Mouse (Mus musculus): ENCODE measurements around the gene Ddias. TPM values are rescaled to one million over a fixed set of nuclear protein-coding genes. Genes with fewer than 3 reads are reported as not detected.

Ddias gene
- polyA plus RNA-seq, 1 experiment from 2014 or later, result 18.2 TPM

- H3K9me3 ChIP-seq (ENCODE audit: control insufficient read depth, low read length), result no peaks in the 10 kb centered on the region
- no peak overlapping the region for H3K27ac ChIP-seq (ENCODE audit: low read depth, low read length)
- H3K4me2 ChIP-seq (replicated peaks; ENCODE audit: low read depth, low read length), result no peak overlapping the region
- WGBS, result 81% methylated on average over 3 of the region's 3 CpGs
- H3K9ac ChIP-seq (ENCODE audit: low read depth, low read length), result no peak overlapping the region
- H3K27me3 ChIP-seq (ENCODE audit: control insufficient read depth, insufficient read depth, low read length), result no peaks in the 10 kb centered on the region
- H3K4me1 ChIP-seq (replicated peaks; ENCODE audit: control insufficient read depth, insufficient read depth, low read length), result no peaks in the 10 kb centered on the region
- no peak for DNase-seq (ENCODE audit: low spot score)
- no peak for ATAC-seq (ENCODE audit: low FRiP score)
- H3K36me3 ChIP-seq (ENCODE audit: control insufficient read depth, insufficient read depth, low read length), result no peaks in the 10 kb centered on the region
- no peak overlapping the region for H3K4me3 ChIP-seq (ENCODE audit: low read depth, low read length)
Measured at GRCm38 (mm10) chr7:92836447-92836846, 37.6 kb downstream of the Ddias start.

DNA sequence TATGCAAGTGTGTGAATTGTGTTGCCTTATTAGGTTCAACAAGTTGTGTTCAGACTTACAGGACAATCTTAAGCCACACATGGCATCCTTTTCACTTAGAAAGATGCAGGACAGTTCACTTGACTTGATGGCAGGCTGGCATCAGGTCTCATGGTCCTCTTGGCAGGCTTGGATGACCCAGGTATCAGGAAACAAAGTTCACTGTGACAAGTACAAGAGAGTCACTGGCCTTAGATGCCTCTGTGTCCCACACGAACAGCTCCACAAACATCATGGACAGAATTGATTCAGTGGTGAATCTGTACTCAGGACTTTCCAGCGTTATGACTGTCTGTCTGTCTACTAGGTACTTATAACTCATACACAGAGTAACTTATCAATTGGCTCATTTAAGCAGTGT, 39.7 kb downstream of the Ddias start:
- Histone ChIP-seq H3K27ac (ENCODE audit: low read depth, low read length) (no peak overlapping the region), H3K36me3 (ENCODE audit: control insufficient read depth, insufficient read depth, low read length) (no peaks in the 10 kb centered on the region), H3K27me3 (ENCODE audit: control insufficient read depth, insufficient read depth, low read length) (no peaks in the 10 kb centered on the region), H3K4me3 (ENCODE audit: low read depth, low read length) (no peak overlapping the region), H3K9me3 (ENCODE audit: control insufficient read depth, low read length) (no peaks in the 10 kb centered on the region), H3K4me1 (replicated peaks; ENCODE audit: control insufficient read depth, insufficient read depth, low read length) (no peaks in the 10 kb centered on the region), H3K9ac (ENCODE audit: low read depth, low read length) (no peak overlapping the region), H3K4me2 (replicated peaks; ENCODE audit: low read depth, low read length) (no peak overlapping the region)
- WGBS, result 86% methylated on average over 2 of the region's 2 CpGs
- no peak for ATAC-seq (ENCODE audit: low FRiP score)
- no peak for DNase-seq (ENCODE audit: low spot score)

GRCm38 (mm10) chr7:92832395-92832794, 41.7 kb downstream of the Ddias start:
- DNase-seq (ENCODE audit: low spot score), result no peak
- WGBS, result 90% methylated on average over 6 of the region's 6 CpGs
- Histone ChIP-seq H3K27ac (ENCODE audit: low read depth, low read length) (no peak overlapping the region), H3K4me2 (replicated peaks; ENCODE audit: low read depth, low read length) (no peak overlapping the region), H3K9ac (ENCODE audit: low read depth, low read length) (no peak overlapping the region), H3K9me3 (ENCODE audit: control insufficient read depth, low read length) (no peaks in the 10 kb centered on the region), H3K4me1 (replicated peaks; ENCODE audit: control insufficient read depth, insufficient read depth, low read length) (no peaks in the 10 kb centered on the region), H3K27me3 (ENCODE audit: control insufficient read depth, insufficient read depth, low read length) (no peaks in the 10 kb centered on the region), H3K36me3 (ENCODE audit: control insufficient read depth, insufficient read depth, low read length) (no peaks in the 10 kb centered on the region), H3K4me3 (ENCODE audit: low read depth, low read length) (no peak overlapping the region)
- no peak for ATAC-seq (ENCODE audit: low FRiP score)

DNA sequence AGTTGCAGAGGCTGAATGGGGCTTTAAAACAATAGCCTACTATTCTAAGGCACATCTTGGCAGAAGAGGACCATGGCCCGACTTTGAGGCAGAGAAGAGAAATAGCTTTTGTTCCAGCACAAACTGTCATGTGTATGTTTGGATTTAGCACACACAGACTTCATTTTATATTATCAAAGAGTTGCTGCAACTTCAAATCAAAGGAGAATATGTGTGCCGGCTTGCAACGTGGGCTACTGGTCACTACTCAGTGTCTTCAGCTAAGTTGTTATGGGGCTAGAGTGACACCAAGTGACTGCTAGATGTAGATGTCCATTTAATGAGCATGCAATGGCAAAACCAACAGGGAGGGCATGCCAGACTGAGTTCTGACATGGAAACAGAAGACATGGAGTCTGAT, 46.1 kb downstream of the Ddias start:
- no peaks in the 10 kb centered on the region for H3K9me3 ChIP-seq (ENCODE audit: control insufficient read depth, low read length)
- no peak for DNase-seq (ENCODE audit: low spot score)
- 61% methylated on average over 3 of the region's 3 CpGs for WGBS

DNA sequence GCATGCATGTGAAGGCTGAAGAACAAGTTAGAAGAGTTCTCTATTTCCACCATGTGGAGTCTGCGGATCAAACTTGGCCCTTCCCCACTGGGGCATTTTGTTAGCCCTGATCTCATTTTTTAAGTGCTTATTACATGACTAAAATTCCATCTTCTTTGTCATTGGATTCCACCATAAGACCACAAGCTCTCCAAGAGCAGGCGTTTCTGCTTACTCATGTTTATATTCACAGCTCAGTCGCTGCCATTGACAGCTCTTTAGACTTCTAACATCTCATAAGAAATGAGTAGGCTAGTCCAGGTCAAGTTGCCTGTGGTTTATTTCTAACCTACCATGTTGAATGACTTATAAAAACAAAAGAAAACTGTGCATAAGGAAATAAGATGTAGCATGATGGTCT, 47.8 kb downstream of the Ddias start:
- no peaks in the 10 kb centered on the region for H3K36me3 ChIP-seq (ENCODE audit: control insufficient read depth, insufficient read depth, low read length)
- H3K9me3 ChIP-seq (ENCODE audit: control insufficient read depth, low read length), result no peaks in the 10 kb centered on the region
- DNase-seq (ENCODE audit: low spot score) (no peak), ATAC-seq (ENCODE audit: low FRiP score) (no peak)
- H3K27me3 ChIP-seq (ENCODE audit: control insufficient read depth, insufficient read depth, low read length), result no peaks in the 10 kb centered on the region
- no peak overlapping the region for H3K4me2 ChIP-seq (replicated peaks; ENCODE audit: low read depth, low read length)
- H3K27ac ChIP-seq (ENCODE audit: low read depth, low read length), result no peak overlapping the region
- H3K9ac ChIP-seq (ENCODE audit: low read depth, low read length), result no peak overlapping the region
- no peaks in the 10 kb centered on the region for H3K4me1 ChIP-seq (replicated peaks; ENCODE audit: control insufficient read depth, insufficient read depth, low read length)
- 98% methylated on average over 3 of the region's 3 CpGs for WGBS
- no peak overlapping the region for H3K4me3 ChIP-seq (ENCODE audit: low read depth, low read length)

More for the DNA sequence above, 46.1 kb downstream of the Ddias start:
- Histone ChIP-seq H3K27me3 (ENCODE audit: control insufficient read depth, insufficient read depth, low read length) (no peaks in the 10 kb centered on the region), H3K27ac (ENCODE audit: low read depth, low read length) (no peak overlapping the region), H3K4me2 (replicated peaks; ENCODE audit: low read depth, low read length) (no peak overlapping the region), H3K36me3 (ENCODE audit: control insufficient read depth, insufficient read depth, low read length) (no peaks in the 10 kb centered on the region), H3K4me1 (replicated peaks; ENCODE audit: control insufficient read depth, insufficient read depth, low read length) (no peaks in the 10 kb centered on the region), H3K4me3 (ENCODE audit: low read depth, low read length) (no peak overlapping the region), H3K9ac (ENCODE audit: low read depth, low read length) (no peak overlapping the region)
- no peak for ATAC-seq (ENCODE audit: low FRiP score)

GRCm38 (mm10) chr7:92822409-92823101, 51.5 kb downstream of the Ddias start:
- no peak overlapping the region for H3K4me3 ChIP-seq (ENCODE audit: low read depth, low read length)
- H3K4me2 ChIP-seq (replicated peaks; ENCODE audit: low read depth, low read length), result no peak overlapping the region
- H3K4me1 ChIP-seq (replicated peaks; ENCODE audit: control insufficient read depth, insufficient read depth, low read length), result no peaks in the 10 kb centered on the region
- DNase-seq (ENCODE audit: low spot score) (no peak), ATAC-seq (ENCODE audit: low FRiP score) (no peak)
- WGBS, result 68% methylated on average over 1 of the region's 1 CpGs
- H3K9ac ChIP-seq (ENCODE audit: low read depth, low read length), result no peak overlapping the region
- H3K27ac ChIP-seq (ENCODE audit: low read depth, low read length), result no peak overlapping the region
- H3K9me3 ChIP-seq (ENCODE audit: control insufficient read depth, low read length), result no peaks in the 10 kb centered on the region
- H3K36me3 ChIP-seq (ENCODE audit: control insufficient read depth, insufficient read depth, low read length), result no peaks in the 10 kb centered on the region
- no peaks in the 10 kb centered on the region for H3K27me3 ChIP-seq (ENCODE audit: control insufficient read depth, insufficient read depth, low read length)

DNA sequence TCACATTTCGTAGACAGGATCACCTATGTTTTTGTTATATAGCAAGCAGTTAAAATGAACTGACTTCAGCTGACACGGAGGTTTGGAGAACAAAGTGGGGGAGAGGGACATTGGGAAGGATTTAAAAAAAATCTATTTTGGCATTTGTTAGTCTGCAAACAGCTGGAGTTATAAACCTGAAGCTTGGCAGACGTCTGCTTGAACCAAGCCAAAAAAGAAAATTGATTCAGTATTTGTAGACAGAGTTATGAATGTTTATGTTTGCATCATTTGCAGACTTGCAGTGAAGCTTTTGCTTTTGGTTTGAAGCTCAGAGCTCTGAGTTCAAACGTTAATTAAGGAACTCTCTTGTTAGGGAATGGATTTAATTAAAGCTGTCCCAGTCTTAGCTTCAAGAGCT, 52.2 kb downstream of the Ddias start:
- DNase-seq (ENCODE audit: low spot score) (no peak), ATAC-seq (ENCODE audit: low FRiP score) (no peak)
- Histone ChIP-seq H3K27me3 (ENCODE audit: control insufficient read depth, insufficient read depth, low read length) (no peaks in the 10 kb centered on the region), H3K36me3 (ENCODE audit: control insufficient read depth, insufficient read depth, low read length) (no peaks in the 10 kb centered on the region), H3K4me1 (replicated peaks; ENCODE audit: control insufficient read depth, insufficient read depth, low read length) (no peaks in the 10 kb centered on the region), H3K4me3 (ENCODE audit: low read depth, low read length) (no peak overlapping the region), H3K9me3 (ENCODE audit: control insufficient read depth, low read length) (no peaks in the 10 kb centered on the region), H3K27ac (ENCODE audit: low read depth, low read length) (no peak overlapping the region), H3K4me2 (replicated peaks; ENCODE audit: low read depth, low read length) (no peak overlapping the region), H3K9ac (ENCODE audit: low read depth, low read length) (no peak overlapping the region)
- WGBS, result 75% methylated on average over 4 of the region's 4 CpGs

DNA sequence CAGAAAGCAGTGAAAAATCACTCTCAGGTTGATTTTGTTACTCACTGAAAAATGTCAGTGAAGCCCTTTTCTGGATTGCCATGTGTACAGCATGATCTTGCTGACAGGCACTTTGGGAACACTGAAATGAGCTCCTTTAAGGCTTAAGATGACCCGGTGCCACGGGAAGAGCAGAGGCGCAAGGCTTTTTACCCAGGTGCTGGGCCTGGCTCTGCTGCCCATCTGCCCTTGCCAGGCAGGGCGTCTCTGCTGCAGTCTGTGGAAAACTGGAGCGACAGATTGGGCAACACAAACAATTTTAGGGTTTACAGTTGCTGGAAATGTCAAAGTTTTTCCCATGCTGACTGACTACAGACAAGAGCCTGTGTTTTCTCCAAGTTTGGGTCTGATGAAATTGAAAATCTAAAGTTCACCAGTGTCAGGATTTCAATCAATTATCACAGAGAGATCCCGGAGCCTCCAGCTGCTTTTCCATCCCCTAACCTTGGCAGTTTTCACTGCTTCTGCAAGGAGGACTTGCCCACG, 53.0 kb downstream of the Ddias start:
- Histone ChIP-seq H3K27me3 (ENCODE audit: control insufficient read depth, insufficient read depth, low read length) (no peaks in the 10 kb centered on the region), H3K36me3 (ENCODE audit: control insufficient read depth, insufficient read depth, low read length) (no peaks in the 10 kb centered on the region), H3K4me2 (replicated peaks; ENCODE audit: low read depth, low read length) (no peak overlapping the region), H3K9ac (ENCODE audit: low read depth, low read length) (no peak overlapping the region), H3K4me1 (replicated peaks; ENCODE audit: control insufficient read depth, insufficient read depth, low read length) (no peaks in the 10 kb centered on the region), H3K27ac (ENCODE audit: low read depth, low read length) (no peak overlapping the region), H3K4me3 (ENCODE audit: low read depth, low read length) (no peak overlapping the region), H3K9me3 (ENCODE audit: control insufficient read depth, low read length) (no peaks in the 10 kb centered on the region)
- WGBS, result 81% methylated on average over 7 of the region's 7 CpGs
- ATAC-seq (ENCODE audit: low FRiP score), result no peak
- DNase-seq (ENCODE audit: low spot score), result no peak

DNA sequence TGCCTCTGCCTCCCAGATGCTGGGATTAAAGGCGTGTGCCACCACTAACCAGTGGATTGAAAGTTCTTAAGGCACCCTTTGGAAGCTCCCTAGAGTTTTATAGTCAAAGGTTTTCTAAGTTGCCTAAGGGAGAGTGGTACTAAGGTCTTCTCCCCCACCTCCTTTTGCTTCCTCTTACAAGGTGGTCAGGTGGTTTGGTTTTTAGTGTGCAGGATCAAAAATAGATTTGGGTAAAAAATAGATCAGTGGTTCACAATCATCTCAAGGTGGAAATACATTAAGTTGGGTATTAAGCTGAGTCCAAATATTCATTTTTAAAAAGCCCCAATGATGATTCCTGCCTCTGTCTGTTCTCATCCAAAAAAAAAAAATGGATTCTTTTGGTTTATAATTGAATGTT, 53.6 kb downstream of the Ddias start:
- no peak for DNase-seq (ENCODE audit: low spot score)
- WGBS, result 93% methylated on average over 1 of the region's 1 CpGs

More for the DNA sequence above, 53.6 kb downstream of the Ddias start:
- H3K9ac ChIP-seq (ENCODE audit: low read depth, low read length), result no peak overlapping the region
- no peak overlapping the region for H3K4me2 ChIP-seq (replicated peaks; ENCODE audit: low read depth, low read length)
- no peaks in the 10 kb centered on the region for H3K36me3 ChIP-seq (ENCODE audit: control insufficient read depth, insufficient read depth, low read length)
- no peak for ATAC-seq (ENCODE audit: low FRiP score)
- H3K4me3 ChIP-seq (ENCODE audit: low read depth, low read length), result no peak overlapping the region
- no peaks in the 10 kb centered on the region for H3K9me3 ChIP-seq (ENCODE audit: control insufficient read depth, low read length)
- H3K27me3 ChIP-seq (ENCODE audit: control insufficient read depth, insufficient read depth, low read length), result no peaks in the 10 kb centered on the region
- H3K27ac ChIP-seq (ENCODE audit: low read depth, low read length), result no peak overlapping the region
- no peaks in the 10 kb centered on the region for H3K4me1 ChIP-seq (replicated peaks; ENCODE audit: control insufficient read depth, insufficient read depth, low read length)
